Mouse (Mus musculus): ENCODE measurements around the gene Rph3al. TPM values are rescaled to one million over a fixed set of nuclear protein-coding genes. Genes with fewer than 3 reads are reported as not detected.

Rph3al gene
- polyA plus RNA-seq, 1 experiment from 2014 or later, result 10.5 TPM

DNA sequence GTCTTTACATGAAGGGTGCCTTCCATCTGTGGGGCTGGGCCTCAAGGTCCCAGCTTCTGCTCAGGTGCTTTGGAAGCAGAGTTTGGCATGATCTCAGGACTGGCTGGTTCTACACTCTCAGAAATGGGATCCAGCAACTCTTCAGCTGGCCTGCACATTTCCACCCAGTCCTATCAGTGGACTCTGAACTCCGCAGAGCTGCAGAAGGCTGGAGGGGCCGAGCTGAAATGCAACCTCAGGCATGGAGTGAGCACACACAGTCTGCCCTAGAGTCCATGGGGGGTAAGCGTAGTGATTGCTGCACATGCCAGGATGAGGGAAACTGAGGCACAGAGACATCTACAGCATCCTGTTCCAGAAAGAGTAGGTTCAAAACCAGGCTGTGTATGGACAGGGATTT lies 127.7 kb downstream of the Rph3al start:
- H3K9ac ChIP-seq (ENCODE audit: low read length), result no peak overlapping the region
- H3K4me3 ChIP-seq (replicated peaks; ENCODE audit: low read length), result no peak overlapping the region
- 80% methylated on average over 3 of the region's 3 CpGs for WGBS
- peak overlapping the region; percentile 25; the same call in 1 of the 2 replicates for H3K27ac ChIP-seq (ENCODE audit: low read length)
- no peaks in the 10 kb centered on the region for H3K36me3 ChIP-seq (ENCODE audit: control insufficient read depth, insufficient read depth, low read length)
- no peaks in the 10 kb centered on the region for H3K27me3 ChIP-seq (ENCODE audit: control insufficient read depth, insufficient read depth, low read length)
- no peak; the same call in 1 of the 2 replicates for ATAC-seq (ENCODE audit: insufficient read depth, low FRiP score)
- no peak overlapping the region for H3K4me2 ChIP-seq (ENCODE audit: low read depth, low read length)
- peaks cover 31% of the 10 kb centered on the region for H3K4me1 ChIP-seq (ENCODE audit: control insufficient read depth, insufficient read depth, low read length)
- no peaks in the 10 kb centered on the region for H3K9me3 ChIP-seq (replicated peaks; ENCODE audit: control insufficient read depth, low read length)

DNA sequence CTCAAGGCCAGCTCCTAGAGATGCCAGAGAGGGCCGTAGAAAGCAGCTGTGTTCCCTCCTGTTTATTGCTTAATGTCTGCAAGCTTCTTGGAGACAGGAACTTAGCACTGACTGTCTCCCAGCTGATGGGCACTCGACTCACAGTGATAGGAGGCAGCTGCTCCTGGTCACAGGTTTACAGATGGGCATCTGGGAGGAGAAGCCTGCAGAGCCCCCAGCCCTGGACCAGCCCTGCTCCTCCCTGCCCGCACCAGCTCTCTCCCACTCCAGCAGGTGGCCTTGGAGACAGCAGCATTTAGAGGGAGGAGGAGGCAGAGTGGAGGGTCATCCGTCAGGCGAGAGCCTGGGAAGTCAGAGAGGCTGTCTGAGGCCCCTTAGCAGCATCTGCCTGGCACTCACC lies 130.7 kb downstream of the Rph3al start:
- Histone ChIP-seq H3K4me3 (replicated peaks; ENCODE audit: low read length) (no peak overlapping the region), H3K27ac (ENCODE audit: low read length) (no peak overlapping the region), H3K4me2 (ENCODE audit: low read depth, low read length) (no peak overlapping the region), H3K36me3 (ENCODE audit: control insufficient read depth, insufficient read depth, low read length) (no peaks in the 10 kb centered on the region), H3K4me1 (ENCODE audit: control insufficient read depth, insufficient read depth, low read length) (peaks cover 15% of the 10 kb centered on the region), H3K9ac (ENCODE audit: low read length) (0 out of 2 replicates have a peak overlapping the region, but pooled peaks have one; percentile 22), H3K9me3 (replicated peaks; ENCODE audit: control insufficient read depth, low read length) (no peaks in the 10 kb centered on the region), H3K27me3 (ENCODE audit: control insufficient read depth, insufficient read depth, low read length) (no peaks in the 10 kb centered on the region)
- ATAC-seq (ENCODE audit: insufficient read depth, low FRiP score), result no peak
- WGBS, result 32% methylated on average over 5 of the region's 5 CpGs

DNA sequence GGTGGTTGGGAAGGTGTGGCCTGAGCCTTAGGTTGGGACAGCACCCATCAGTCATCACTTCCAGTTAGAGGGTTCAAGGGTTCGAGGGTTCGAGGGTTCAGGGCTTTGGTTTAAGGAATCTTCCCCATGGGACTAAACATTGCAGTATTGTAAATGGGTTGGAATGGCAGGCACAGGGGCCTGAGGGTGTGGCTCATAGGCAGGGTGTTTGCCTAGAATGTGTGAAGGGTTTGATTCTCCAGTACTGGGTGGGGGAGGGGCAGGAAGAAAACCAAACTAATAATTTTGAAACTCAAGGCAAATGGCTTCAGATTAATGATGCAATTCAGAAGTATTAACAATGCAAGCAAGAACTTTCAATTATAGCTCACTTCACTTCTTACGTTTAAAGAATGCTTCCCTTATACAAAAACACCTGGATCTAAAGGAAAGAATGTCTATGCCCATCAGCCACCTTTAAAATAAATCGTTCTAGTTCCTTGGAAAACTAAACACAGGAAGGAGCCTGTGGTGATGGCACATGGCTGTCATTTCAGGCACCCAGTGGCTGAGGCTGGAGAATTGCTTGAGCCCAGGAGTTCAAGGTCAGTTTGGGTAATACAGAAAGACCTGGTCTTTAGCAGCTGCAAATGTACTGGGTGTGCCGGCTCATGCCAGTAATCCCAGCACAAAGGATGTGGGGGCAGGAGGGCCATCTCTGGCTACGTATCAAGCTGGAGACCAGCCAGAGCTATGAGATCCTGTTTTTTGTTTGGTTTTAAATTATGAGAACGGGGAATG lies 136.3 kb downstream of the Rph3al start:
- Histone ChIP-seq H3K36me3 (ENCODE audit: control insufficient read depth, insufficient read depth, low read length) (no peaks in the 10 kb centered on the region), H3K9ac (ENCODE audit: low read length) (no peak overlapping the region), H3K4me1 (ENCODE audit: control insufficient read depth, insufficient read depth, low read length) (peaks cover 5% of the 10 kb centered on the region; the same call in 1 of the 2 replicates), H3K4me3 (replicated peaks; ENCODE audit: low read length) (no peak overlapping the region), H3K27ac (ENCODE audit: low read length) (no peak overlapping the region), H3K27me3 (ENCODE audit: control insufficient read depth, insufficient read depth, low read length) (0 out of 2 replicates have a peak, but pooled peaks cover 6% of the 10 kb centered on the region), H3K9me3 (replicated peaks; ENCODE audit: control insufficient read depth, low read length) (no peaks in the 10 kb centered on the region), H3K4me2 (ENCODE audit: low read depth, low read length) (no peak overlapping the region)
- 0 out of 2 replicates have a peak, but pooled peaks have one; percentile 16 for ATAC-seq (ENCODE audit: insufficient read depth, low FRiP score)
- 59% methylated on average over 7 of the region's 7 CpGs for WGBS

DNA sequence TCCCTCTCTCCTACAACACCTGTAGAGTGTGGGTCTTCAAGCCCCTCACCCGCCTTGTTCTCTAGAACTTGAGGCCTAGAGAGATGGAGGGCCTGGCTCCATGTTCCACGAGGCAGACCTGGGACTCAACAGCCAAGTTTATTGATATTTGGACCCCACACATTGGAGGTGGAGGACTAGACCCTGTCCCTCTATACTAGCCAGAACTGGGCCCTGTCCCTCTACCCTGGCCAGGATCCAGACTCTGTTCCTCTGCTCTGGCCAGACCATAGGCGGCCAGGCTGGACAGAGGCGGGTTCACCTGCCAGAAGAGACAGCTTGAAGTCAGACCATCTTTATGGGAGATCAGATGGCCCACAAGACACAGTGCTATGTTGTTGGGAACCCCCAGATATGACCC lies 136.9 kb downstream of the Rph3al start:
- no peak overlapping the region for H3K4me3 ChIP-seq (replicated peaks; ENCODE audit: low read length)
- peaks cover 10% of the 10 kb centered on the region for H3K27me3 ChIP-seq (ENCODE audit: control insufficient read depth, insufficient read depth, low read length)
- H3K9ac ChIP-seq (ENCODE audit: low read length), result no peak overlapping the region
- H3K27ac ChIP-seq (ENCODE audit: low read length), result no peak overlapping the region
- H3K4me2 ChIP-seq (ENCODE audit: low read depth, low read length), result no peak overlapping the region
- 83% methylated on average over 4 of the region's 4 CpGs for WGBS
- no peaks in the 10 kb centered on the region for H3K36me3 ChIP-seq (ENCODE audit: control insufficient read depth, insufficient read depth, low read length)
- H3K4me1 ChIP-seq (ENCODE audit: control insufficient read depth, insufficient read depth, low read length), result peaks cover 5% of the 10 kb centered on the region; the same call in 1 of the 2 replicates
- no peak for ATAC-seq (ENCODE audit: insufficient read depth, low FRiP score)
- no peaks in the 10 kb centered on the region for H3K9me3 ChIP-seq (replicated peaks; ENCODE audit: control insufficient read depth, low read length)

DNA sequence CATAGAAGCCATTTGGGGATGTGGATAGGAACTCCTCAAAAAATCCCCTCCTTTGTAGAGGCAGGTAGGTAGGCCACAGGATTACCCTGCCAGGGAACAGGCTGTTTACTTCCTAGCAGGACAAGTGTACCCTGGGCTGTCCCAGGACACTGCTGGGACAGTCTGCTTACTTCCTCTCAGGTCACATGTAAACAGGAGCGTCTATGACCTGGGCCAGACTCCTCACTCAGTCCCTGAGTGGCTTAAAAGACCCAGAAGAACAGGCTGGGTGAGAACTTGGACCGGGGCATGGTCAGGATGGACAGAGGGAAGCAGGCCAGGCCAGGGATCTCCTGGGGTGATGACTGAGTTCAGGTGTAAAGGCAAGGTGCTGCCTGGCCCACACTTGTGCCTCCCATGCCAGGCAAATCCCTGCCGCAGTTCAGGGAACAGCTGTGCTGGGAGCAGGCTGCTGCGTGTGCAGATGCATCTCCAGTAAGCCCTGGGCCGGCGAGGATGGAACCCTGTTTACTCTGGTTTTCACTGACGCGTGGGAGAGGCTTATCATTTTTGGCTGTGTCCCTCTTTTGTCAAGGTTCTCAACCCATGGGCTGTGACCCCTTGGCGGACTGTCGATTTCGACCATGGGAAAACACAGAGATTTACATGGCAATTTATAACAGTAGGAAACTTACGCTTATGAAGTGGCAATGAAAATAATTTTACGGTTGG lies 141.5 kb downstream of the Rph3al start:
- no peak overlapping the region for H3K27ac ChIP-seq (ENCODE audit: low read length)
- no peak for ATAC-seq (ENCODE audit: insufficient read depth, low FRiP score)
- no peaks in the 10 kb centered on the region for H3K36me3 ChIP-seq (ENCODE audit: control insufficient read depth, insufficient read depth, low read length)
- no peak overlapping the region for H3K4me3 ChIP-seq (replicated peaks; ENCODE audit: low read length)
- H3K4me1 ChIP-seq (ENCODE audit: control insufficient read depth, insufficient read depth, low read length), result peaks cover 7% of the 10 kb centered on the region; the same call in 1 of the 2 replicates
- H3K9me3 ChIP-seq (replicated peaks; ENCODE audit: control insufficient read depth, low read length), result no peaks in the 10 kb centered on the region
- peaks cover 28% of the 10 kb centered on the region for H3K27me3 ChIP-seq (ENCODE audit: control insufficient read depth, insufficient read depth, low read length)
- peak overlapping the region; percentile 73; the same call in 1 of the 2 replicates for H3K4me2 ChIP-seq (ENCODE audit: low read depth, low read length)
- 60% methylated on average over 13 of the region's 13 CpGs for WGBS
- H3K9ac ChIP-seq (ENCODE audit: low read length), result no peak overlapping the region

- Histone ChIP-seq H3K9ac (ENCODE audit: low read length) (peak within 1 kb of the TSS; percentile 74), H3K4me3 (replicated peaks; ENCODE audit: low read length) (peak within 1 kb of the TSS; percentile 55), H3K27ac (ENCODE audit: low read length) (no peak within 1 kb of the TSS), H3K4me2 (ENCODE audit: low read depth, low read length) (peak within 1 kb of the TSS; percentile 73), H3K9me3 (replicated peaks; ENCODE audit: control insufficient read depth, low read length) (no peaks in the 10 kb centered on the region), H3K36me3 (ENCODE audit: control insufficient read depth, insufficient read depth, low read length) (no peaks in the 10 kb centered on the region), H3K4me1 (ENCODE audit: control insufficient read depth, insufficient read depth, low read length) (peaks cover 7% of the 10 kb centered on the region; the same call in 1 of the 2 replicates), H3K27me3 (ENCODE audit: control insufficient read depth, insufficient read depth, low read length) (peaks cover 28% of the 10 kb centered on the region)
- ATAC-seq (ENCODE audit: insufficient read depth, low FRiP score), result peak; percentile 68
- WGBS, result 3% methylated on average over 37 of the region's 37 CpGs
These were observed 142.2 kb downstream of the Rph3al start, which contains the start of gene Doc2b for GRCm38 (mm10) chr11:75796029-75796445. Gene Doc2b, minus strand, starts transcription at chr11:75796049.

DNA sequence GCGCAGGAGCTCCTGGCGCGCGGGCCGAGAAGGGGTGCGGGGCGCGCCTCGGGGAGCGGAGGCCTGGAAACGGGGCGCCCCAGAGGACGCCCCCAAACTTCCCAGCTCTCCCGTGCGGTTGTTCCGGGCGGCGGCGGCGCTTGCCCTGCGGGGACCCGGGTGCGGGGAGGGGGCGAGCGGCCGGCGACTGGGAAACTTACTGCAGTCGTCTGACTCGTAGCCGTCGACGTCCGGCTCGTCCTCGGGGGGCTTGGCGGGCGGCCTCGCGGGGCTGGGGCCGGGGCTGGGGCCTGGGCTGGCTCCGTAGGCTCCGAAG lies 142.9 kb downstream of the Rph3al start:
- peak overlapping the region; percentile 74 for H3K9ac ChIP-seq (ENCODE audit: low read length)
- no peaks in the 10 kb centered on the region for H3K9me3 ChIP-seq (replicated peaks; ENCODE audit: control insufficient read depth, low read length)
- H3K4me1 ChIP-seq (ENCODE audit: control insufficient read depth, insufficient read depth, low read length), result peaks cover 7% of the 10 kb centered on the region; the same call in 1 of the 2 replicates
- peaks cover 28% of the 10 kb centered on the region for H3K27me3 ChIP-seq (ENCODE audit: control insufficient read depth, insufficient read depth, low read length)
- H3K36me3 ChIP-seq (ENCODE audit: control insufficient read depth, insufficient read depth, low read length), result no peaks in the 10 kb centered on the region
- H3K4me3 ChIP-seq (replicated peaks; ENCODE audit: low read length), result peak overlapping the region; percentile 55
- H3K27ac ChIP-seq (ENCODE audit: low read length), result no peak overlapping the region
- peak overlapping the region; percentile 73 for H3K4me2 ChIP-seq (ENCODE audit: low read depth, low read length)
- ATAC-seq (ENCODE audit: insufficient read depth, low FRiP score), result 0 out of 2 replicates have a peak, but pooled peaks have one; percentile 8
- WGBS, result 2% methylated on average over 42 of the region's 42 CpGs

DNA sequence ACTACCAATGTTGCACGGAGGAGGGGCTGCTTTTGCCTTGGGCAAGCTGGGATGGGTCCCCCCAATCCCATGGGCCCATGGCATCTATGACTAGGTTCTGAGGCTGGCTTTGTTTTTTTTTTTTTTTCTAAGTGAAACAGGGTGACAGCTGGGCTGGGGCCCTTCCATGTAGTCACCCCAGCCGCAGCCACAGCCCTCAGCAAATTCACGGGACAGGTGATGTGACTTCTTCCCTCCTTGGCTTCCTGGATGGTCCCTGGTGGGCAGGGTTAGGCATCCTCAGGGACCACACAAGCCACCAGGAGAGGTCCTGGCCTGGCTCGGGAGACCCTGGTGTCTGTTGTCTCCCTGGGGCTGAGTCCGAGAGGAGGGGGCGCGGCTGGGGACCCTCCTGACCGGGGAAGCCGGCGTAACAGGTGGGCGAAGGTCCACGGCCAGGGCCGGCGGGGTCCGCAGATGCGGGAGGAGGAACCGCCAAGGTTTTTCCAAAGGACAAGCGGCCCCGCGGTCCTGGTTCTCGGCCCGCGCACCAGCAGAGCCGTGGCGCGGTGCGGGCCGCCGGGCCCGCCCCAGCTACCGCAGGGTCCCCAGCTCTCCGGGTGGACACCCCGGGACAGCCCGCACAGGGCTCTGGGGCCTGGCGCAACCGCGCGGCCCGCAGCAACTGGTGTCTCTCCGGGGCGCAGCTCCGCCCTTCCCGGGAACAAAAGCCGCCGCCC lies 143.5 kb downstream of the Rph3al start:
- ATAC-seq (ENCODE audit: insufficient read depth, low FRiP score), result no peak
- Histone ChIP-seq H3K9ac (ENCODE audit: low read length) (peak overlapping the region; percentile 74), H3K4me3 (replicated peaks; ENCODE audit: low read length) (peak overlapping the region; percentile 55), H3K36me3 (ENCODE audit: control insufficient read depth, insufficient read depth, low read length) (no peaks in the 10 kb centered on the region), H3K4me1 (ENCODE audit: control insufficient read depth, insufficient read depth, low read length) (peaks cover 7% of the 10 kb centered on the region; the same call in 1 of the 2 replicates), H3K9me3 (replicated peaks; ENCODE audit: control insufficient read depth, low read length) (no peaks in the 10 kb centered on the region), H3K27me3 (ENCODE audit: control insufficient read depth, insufficient read depth, low read length) (peaks cover 28% of the 10 kb centered on the region), H3K27ac (ENCODE audit: low read length) (no peak overlapping the region), H3K4me2 (ENCODE audit: low read depth, low read length) (peak overlapping the region; percentile 73)
- 5% methylated on average over 42 of the region's 45 CpGs for WGBS
